Mouse (Mus musculus): ENCODE data around the gene BC048679. TPM values are rescaled to one million over a fixed set of nuclear protein-coding genes. Genes with fewer than 3 reads are reported as not detected.
"Not testable (repeated sequence)": the region's sequence is repeated elsewhere in the genome, so short reads cannot be mapped to it uniquely, and the experiment has no call there.

Gene BC048679
- polyA plus RNA-seq, 1 experiment from 2014 or later, result not detected

GRCm38 (mm10) chr7:81489649-81490048, 8.4 kb downstream of the BC048679 start:
- H3K9ac ChIP-seq (ENCODE audit: low read depth, low read length), result 0 out of 2 replicates have a peak overlapping the region, but pooled peaks have one; percentile 23
- no peak overlapping the region for H3K27ac ChIP-seq (ENCODE audit: low read depth, low read length)
- no peak for ATAC-seq (ENCODE audit: low FRiP score)
- no peaks in the 10 kb centered on the region for H3K36me3 ChIP-seq (ENCODE audit: control insufficient read depth, insufficient read depth, low read length)
- WGBS, result 9% methylated on average over 9 of the region's 9 CpGs
- no peaks in the 10 kb centered on the region for H3K9me3 ChIP-seq (ENCODE audit: control insufficient read depth, low read length)
- H3K4me3 ChIP-seq (ENCODE audit: low read depth, low read length), result no peak overlapping the region
- H3K27me3 ChIP-seq (ENCODE audit: control insufficient read depth, insufficient read depth, low read length), result no peaks in the 10 kb centered on the region
- no peak overlapping the region for H3K4me2 ChIP-seq (replicated peaks; ENCODE audit: low read depth, low read length)
- DNase-seq (ENCODE audit: low spot score), result no peak
- peaks cover 5% of the 10 kb centered on the region for H3K4me1 ChIP-seq (replicated peaks; ENCODE audit: control insufficient read depth, insufficient read depth, low read length)

DNA sequence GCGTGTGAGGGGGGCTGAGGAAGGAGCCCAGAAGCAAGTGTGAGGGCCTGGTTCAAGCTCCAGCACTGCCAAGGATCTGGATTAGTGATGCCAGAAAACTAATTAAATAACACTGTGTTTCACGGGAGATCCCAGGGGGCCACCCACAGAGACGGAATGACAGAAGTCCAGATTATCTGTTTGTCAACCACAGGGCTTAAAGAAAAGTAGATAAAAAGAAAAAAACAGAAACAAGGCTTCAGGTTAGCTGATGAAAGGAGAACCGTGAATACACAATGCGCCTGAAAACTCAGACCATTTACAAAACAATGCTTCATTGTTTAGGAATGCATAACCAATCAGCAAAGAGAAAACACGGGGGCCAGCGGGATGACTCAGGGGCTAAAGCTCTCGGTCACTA, 17.3 kb downstream of the BC048679 start:
- DNase-seq (ENCODE audit: low spot score) (peak; percentile 30), ATAC-seq (ENCODE audit: low FRiP score) (no peak)
- H3K27ac ChIP-seq (ENCODE audit: low read depth, low read length), result no peak overlapping the region
- H3K4me3 ChIP-seq (ENCODE audit: low read depth, low read length), result no peak overlapping the region
- WGBS, result 1% methylated on average over 8 of the region's 8 CpGs
- no peak overlapping the region for H3K4me2 ChIP-seq (replicated peaks; ENCODE audit: low read depth, low read length)
- no peaks in the 10 kb centered on the region for H3K9me3 ChIP-seq (ENCODE audit: control insufficient read depth, low read length)
- H3K9ac ChIP-seq (ENCODE audit: low read depth, low read length), result no peak overlapping the region
- H3K27me3 ChIP-seq (ENCODE audit: control insufficient read depth, insufficient read depth, low read length), result peaks cover 17% of the 10 kb centered on the region
- H3K4me1 ChIP-seq (replicated peaks; ENCODE audit: control insufficient read depth, insufficient read depth, low read length), result no peaks in the 10 kb centered on the region
- H3K36me3 ChIP-seq (ENCODE audit: control insufficient read depth, insufficient read depth, low read length), result no peaks in the 10 kb centered on the region

DNA sequence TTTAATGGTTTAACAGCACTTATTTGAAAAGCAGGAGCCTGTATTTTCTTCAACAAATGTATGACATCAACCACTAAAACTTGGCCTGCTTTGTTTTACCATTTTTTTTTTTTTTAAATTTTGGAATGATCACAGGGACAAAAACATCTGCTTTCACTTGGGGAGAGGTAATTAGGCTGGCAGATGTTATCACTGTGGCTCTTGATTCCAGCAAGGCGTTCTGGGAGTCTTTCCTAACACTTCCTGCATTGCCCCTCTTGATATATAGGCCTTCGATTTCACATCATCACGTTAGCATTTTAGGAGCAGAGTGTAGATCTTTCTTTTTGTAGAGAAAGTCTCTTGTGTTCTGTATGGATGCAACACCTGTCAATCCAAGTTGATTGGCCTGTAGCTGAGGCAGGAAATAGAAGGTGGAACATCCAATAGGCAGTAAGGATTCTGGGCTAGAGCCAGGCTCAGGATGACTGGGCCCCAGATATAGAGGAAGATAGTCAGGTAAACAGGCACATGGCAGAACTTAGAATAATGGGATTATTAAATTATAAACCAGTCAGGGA, 18.5 kb downstream of the BC048679 start:
- H3K27me3 ChIP-seq (ENCODE audit: control insufficient read depth, insufficient read depth, low read length), result peaks cover 17% of the 10 kb centered on the region
- DNase-seq (ENCODE audit: low spot score), result no peak
- H3K36me3 ChIP-seq (ENCODE audit: control insufficient read depth, insufficient read depth, low read length), result no peaks in the 10 kb centered on the region
- no peaks in the 10 kb centered on the region for H3K4me1 ChIP-seq (replicated peaks; ENCODE audit: control insufficient read depth, insufficient read depth, low read length)
- H3K9me3 ChIP-seq (ENCODE audit: control insufficient read depth, low read length), result no peaks in the 10 kb centered on the region
- no peak overlapping the region for H3K4me3 ChIP-seq (ENCODE audit: low read depth, low read length)
- H3K4me2 ChIP-seq (replicated peaks; ENCODE audit: low read depth, low read length), result no peak overlapping the region
- no peak overlapping the region for H3K27ac ChIP-seq (ENCODE audit: low read depth, low read length)
- WGBS, result 72% methylated on average over 3 of the region's 3 CpGs
- ATAC-seq (ENCODE audit: low FRiP score), result no peak
- H3K9ac ChIP-seq (ENCODE audit: low read depth, low read length), result no peak overlapping the region

GRCm38 (mm10) chr7:81478261-81478660, 19.8 kb downstream of the BC048679 start:
- H3K4me1 ChIP-seq (replicated peaks; ENCODE audit: control insufficient read depth, insufficient read depth, low read length); DNase-seq (ENCODE audit: low spot score); H3K9me3 ChIP-seq (ENCODE audit: control insufficient read depth, low read length); ATAC-seq (ENCODE audit: low FRiP score); H3K9ac ChIP-seq (ENCODE audit: low read depth, low read length); H3K4me3 ChIP-seq (ENCODE audit: low read depth, low read length); H3K27ac ChIP-seq (ENCODE audit: low read depth, low read length); H3K36me3 ChIP-seq (ENCODE audit: control insufficient read depth, insufficient read depth, low read length); H3K4me2 ChIP-seq (replicated peaks; ENCODE audit: low read depth, low read length): not testable (repeated sequence)
- peaks cover 17% of the 10 kb centered on the region for H3K27me3 ChIP-seq (ENCODE audit: control insufficient read depth, insufficient read depth, low read length)

DNA sequence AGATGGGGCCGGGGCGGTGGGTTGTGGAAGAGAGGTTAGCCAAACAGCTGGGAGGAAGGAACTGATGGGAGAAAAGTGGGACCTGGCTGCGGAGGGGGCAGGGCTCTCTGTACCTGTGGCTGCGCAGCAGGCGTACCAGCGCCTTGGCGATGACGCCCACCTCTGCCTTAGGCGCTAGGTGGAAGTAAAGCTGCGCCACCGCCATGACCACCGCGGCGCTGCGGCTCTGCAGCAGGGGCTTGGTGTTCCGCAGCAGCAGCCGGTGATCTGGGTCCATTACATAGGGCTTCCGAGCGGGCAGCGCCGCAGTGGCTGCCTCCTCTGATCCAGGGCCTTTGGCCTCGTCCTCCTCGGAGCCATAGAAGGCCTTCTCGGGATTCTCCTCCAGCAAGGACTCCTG, 21.2 kb downstream of the BC048679 start:
- DNase-seq (ENCODE audit: low spot score) (no peak), ATAC-seq (ENCODE audit: low FRiP score) (no peak; the same call in 1 of the 2 replicates)
- Histone ChIP-seq H3K4me2 (replicated peaks; ENCODE audit: low read depth, low read length) (peak overlapping the region; percentile 26), H3K27ac (ENCODE audit: low read depth, low read length) (no peak overlapping the region), H3K9me3 (ENCODE audit: control insufficient read depth, low read length) (no peaks in the 10 kb centered on the region), H3K9ac (ENCODE audit: low read depth, low read length) (no peak overlapping the region), H3K27me3 (ENCODE audit: control insufficient read depth, insufficient read depth, low read length) (peaks cover 17% of the 10 kb centered on the region), H3K4me3 (ENCODE audit: low read depth, low read length) (no peak overlapping the region), H3K4me1 (replicated peaks; ENCODE audit: control insufficient read depth, insufficient read depth, low read length) (no peaks in the 10 kb centered on the region), H3K36me3 (ENCODE audit: control insufficient read depth, insufficient read depth, low read length) (no peaks in the 10 kb centered on the region)
- WGBS, result 3% methylated on average over 24 of the region's 24 CpGs

GRCm38 (mm10) chr7:81475221-81475620, 22.9 kb downstream of the BC048679 start:
- Histone ChIP-seq H3K9ac (ENCODE audit: low read depth, low read length) (no peak overlapping the region), H3K4me3 (ENCODE audit: low read depth, low read length) (no peak overlapping the region), H3K36me3 (ENCODE audit: control insufficient read depth, insufficient read depth, low read length) (no peaks in the 10 kb centered on the region), H3K27ac (ENCODE audit: low read depth, low read length) (no peak overlapping the region), H3K9me3 (ENCODE audit: control insufficient read depth, low read length) (no peaks in the 10 kb centered on the region), H3K27me3 (ENCODE audit: control insufficient read depth, insufficient read depth, low read length) (peaks cover 17% of the 10 kb centered on the region), H3K4me1 (replicated peaks; ENCODE audit: control insufficient read depth, insufficient read depth, low read length) (no peaks in the 10 kb centered on the region), H3K4me2 (replicated peaks; ENCODE audit: low read depth, low read length) (no peak overlapping the region)
- no peak for DNase-seq (ENCODE audit: low spot score)
- WGBS, result 79% methylated on average over 3 of the region's 3 CpGs
- ATAC-seq (ENCODE audit: low FRiP score), result no peak

- Histone ChIP-seq H3K27ac (ENCODE audit: low read depth, low read length) (no peak overlapping the region), H3K9me3 (ENCODE audit: control insufficient read depth, low read length) (no peaks in the 10 kb centered on the region), H3K27me3 (ENCODE audit: control insufficient read depth, insufficient read depth, low read length) (no peaks in the 10 kb centered on the region), H3K9ac (ENCODE audit: low read depth, low read length) (no peak overlapping the region), H3K4me2 (replicated peaks; ENCODE audit: low read depth, low read length) (no peak overlapping the region), H3K4me3 (ENCODE audit: low read depth, low read length) (no peak overlapping the region), H3K36me3 (ENCODE audit: control insufficient read depth, insufficient read depth, low read length) (0 out of 2 replicates have a peak, but pooled peaks cover 2% of the 10 kb centered on the region), H3K4me1 (replicated peaks; ENCODE audit: control insufficient read depth, insufficient read depth, low read length) (no peaks in the 10 kb centered on the region)
- ATAC-seq (ENCODE audit: low FRiP score), result no peak
- DNase-seq (ENCODE audit: low spot score), result no peak
- 78% methylated on average over 9 of the region's 9 CpGs for WGBS
These were observed 33.1 kb downstream of the BC048679 start for GRCm38 (mm10) chr7:81464906-81465450.

GRCm38 (mm10) chr7:81464116-81464515, 34.0 kb downstream of the BC048679 start:
- 4% methylated on average over 4 of the region's 4 CpGs for WGBS
- peak; percentile 57 for DNase-seq (ENCODE audit: low spot score)
- H3K27ac ChIP-seq (ENCODE audit: low read depth, low read length), result no peak overlapping the region
- no peaks in the 10 kb centered on the region for H3K9me3 ChIP-seq (ENCODE audit: control insufficient read depth, low read length)
- no peak overlapping the region for H3K9ac ChIP-seq (ENCODE audit: low read depth, low read length)
- ATAC-seq (ENCODE audit: low FRiP score), result no peak
- no peaks in the 10 kb centered on the region for H3K27me3 ChIP-seq (ENCODE audit: control insufficient read depth, insufficient read depth, low read length)
- no peak overlapping the region for H3K4me2 ChIP-seq (replicated peaks; ENCODE audit: low read depth, low read length)
- H3K36me3 ChIP-seq (ENCODE audit: control insufficient read depth, insufficient read depth, low read length), result 0 out of 2 replicates have a peak, but pooled peaks cover 2% of the 10 kb centered on the region
- H3K4me1 ChIP-seq (replicated peaks; ENCODE audit: control insufficient read depth, insufficient read depth, low read length), result no peaks in the 10 kb centered on the region
- H3K4me3 ChIP-seq (ENCODE audit: low read depth, low read length), result no peak overlapping the region

DNA sequence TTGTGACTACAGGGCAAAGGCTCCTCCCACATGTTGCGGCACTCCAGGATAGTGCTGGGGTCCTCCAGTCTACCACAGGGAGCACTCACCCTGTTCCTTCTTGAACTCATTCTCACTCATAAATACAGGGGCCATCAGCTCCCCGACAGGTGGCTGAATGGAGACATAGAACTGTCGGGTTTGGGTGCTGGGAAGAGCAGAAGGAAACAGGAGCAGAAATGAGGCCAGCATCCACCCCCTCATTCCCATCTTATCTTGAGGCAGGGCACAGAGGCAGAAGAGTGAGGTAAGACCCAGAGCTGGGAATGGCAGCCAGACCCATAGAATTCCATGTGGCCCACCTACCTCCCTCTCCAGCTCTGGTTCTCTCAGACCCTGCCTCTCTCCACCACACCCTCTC, 35.3 kb downstream of the BC048679 start:
- Histone ChIP-seq H3K27me3 (ENCODE audit: control insufficient read depth, insufficient read depth, low read length) (0 out of 2 replicates have a peak, but pooled peaks cover 2% of the 10 kb centered on the region), H3K4me1 (replicated peaks; ENCODE audit: control insufficient read depth, insufficient read depth, low read length) (no peaks in the 10 kb centered on the region), H3K4me3 (ENCODE audit: low read depth, low read length) (no peak overlapping the region), H3K27ac (ENCODE audit: low read depth, low read length) (no peak overlapping the region), H3K9me3 (ENCODE audit: control insufficient read depth, low read length) (no peaks in the 10 kb centered on the region), H3K9ac (ENCODE audit: low read depth, low read length) (no peak overlapping the region), H3K4me2 (replicated peaks; ENCODE audit: low read depth, low read length) (no peak overlapping the region), H3K36me3 (ENCODE audit: control insufficient read depth, insufficient read depth, low read length) (0 out of 2 replicates have a peak, but pooled peaks cover 2% of the 10 kb centered on the region)
- WGBS, result 75% methylated on average over 3 of the region's 3 CpGs
- no peak for DNase-seq (ENCODE audit: low spot score)
- ATAC-seq (ENCODE audit: low FRiP score), result no peak
